Mouse (Mus musculus) gastrocnemius, postnatal 4 days (tissue): ENCODE results near the gene Lrrc42. TPM values are rescaled to one million over a fixed set of nuclear protein-coding genes. Genes with fewer than 3 reads are reported as not detected.

ENCODE experiments used
- DNase-seq, 2 experiments: peaks; one replicate each; pipeline ENCODE4 v3.0.0; 2021 to 2022; ENCODE audit warnings: low spot score in 2 of 2, mixed read lengths in 2 of 2
- total RNA-seq, 2 experiments: library from RNA; stranded (reverse); gene quantifications; 2 replicates each; pipeline ENCODE4 v1.2.3; 2021

Lrrc42 gene
- total RNA-seq, 2 experiments from 2014 or later, result 25.2 to 26.5 TPM

DNA sequence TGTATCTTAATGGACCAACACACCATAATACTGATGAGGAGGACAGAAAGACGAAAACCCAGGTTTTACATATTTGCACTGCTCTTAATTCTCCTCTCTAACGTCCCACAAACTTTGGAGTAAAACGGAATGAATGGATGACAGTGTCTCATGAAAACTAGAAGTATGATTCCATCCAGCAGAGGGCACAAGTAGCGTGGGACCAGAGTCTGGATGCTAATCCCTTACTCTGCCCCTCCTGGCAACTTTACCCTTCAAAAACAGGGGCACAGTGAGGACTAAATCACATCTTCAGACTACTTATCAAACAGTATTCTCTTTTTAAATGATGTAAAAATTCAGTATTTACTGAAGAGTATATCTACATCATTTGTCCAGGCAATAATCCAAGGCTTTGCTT lies 2.8 kb downstream of the Lrrc42 start:
- DNase-seq, result no peak

DNA sequence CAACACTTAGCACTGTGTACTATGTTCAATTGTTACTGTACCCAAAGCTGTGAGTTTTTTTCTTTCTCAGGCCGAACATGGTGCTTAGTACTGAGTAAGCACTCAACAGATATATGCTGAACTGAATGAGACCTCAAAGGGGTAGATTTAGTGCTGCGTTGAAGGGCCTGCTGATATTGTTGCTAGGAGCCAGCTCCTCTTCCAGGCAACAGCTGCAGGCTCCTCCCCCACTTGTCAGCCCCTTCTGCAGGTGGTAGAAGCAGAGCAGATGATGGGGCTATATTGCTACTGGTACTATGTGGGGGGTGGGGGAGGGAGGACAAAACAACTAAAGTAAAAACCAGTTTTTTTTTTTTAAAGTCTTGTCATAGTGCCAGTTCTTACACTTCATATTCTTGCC lies 3.9 kb downstream of the Lrrc42 start:
- no peak for DNase-seq

DNA sequence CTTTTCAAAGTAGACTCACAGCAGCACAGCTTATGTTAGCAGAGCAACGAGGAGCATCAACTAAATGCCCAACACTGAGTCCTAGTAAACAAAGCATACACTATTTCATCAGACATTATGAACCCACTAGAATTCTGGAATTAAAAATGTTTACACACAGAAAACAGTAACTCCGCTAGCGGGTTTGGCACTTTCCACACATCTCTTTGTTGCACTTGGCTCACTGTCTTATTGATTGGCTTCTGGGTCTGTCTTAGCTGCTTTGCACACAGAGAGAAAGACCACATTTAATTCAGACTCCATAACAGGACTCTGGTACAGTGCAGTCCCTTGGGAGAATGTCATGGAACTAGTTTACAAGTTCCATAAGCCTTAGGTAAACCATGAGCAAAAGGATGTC lies 5.3 kb downstream of the Lrrc42 start:
- DNase-seq, result no peak

DNA sequence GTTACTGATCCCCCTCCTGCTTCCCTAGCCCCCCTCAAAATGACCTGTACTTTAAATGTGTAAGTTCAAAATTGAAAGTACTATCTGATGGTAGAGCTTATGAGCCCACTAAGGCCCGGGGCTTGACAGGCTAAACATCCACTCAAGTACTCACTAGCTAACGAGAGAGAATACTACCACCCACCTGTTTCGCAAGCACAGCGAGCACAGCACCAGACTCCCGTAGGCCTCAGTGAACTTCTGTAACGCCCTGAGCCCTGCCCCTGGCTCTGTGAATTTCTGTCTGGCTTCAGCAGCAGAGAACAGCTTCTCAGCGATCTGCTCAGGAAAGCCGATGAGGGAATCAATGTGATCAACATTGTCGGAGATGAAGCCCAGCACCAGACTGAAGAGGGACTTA lies 6.2 kb downstream of the Lrrc42 start:
- DNase-seq, result no peak

DNA sequence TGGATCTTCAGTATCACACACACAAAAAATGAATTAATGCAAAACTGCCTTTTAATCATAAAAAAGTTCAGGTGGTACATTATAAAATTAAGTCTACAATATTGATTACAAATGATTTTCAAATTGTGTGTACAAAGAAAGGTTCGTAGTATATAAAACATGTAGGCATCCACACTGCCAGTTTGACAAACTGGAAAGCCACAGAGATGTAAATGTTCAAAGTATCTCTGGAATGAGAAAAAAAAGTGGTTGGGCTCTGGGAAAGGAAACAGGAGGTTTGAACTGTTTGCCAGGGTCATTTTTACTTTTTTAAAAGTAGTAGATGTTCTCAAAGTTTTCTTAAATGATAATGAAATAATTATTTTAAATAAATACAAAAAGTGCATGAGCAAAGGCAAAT lies 7.3 kb downstream of the Lrrc42 start:
- no peak for DNase-seq

DNA sequence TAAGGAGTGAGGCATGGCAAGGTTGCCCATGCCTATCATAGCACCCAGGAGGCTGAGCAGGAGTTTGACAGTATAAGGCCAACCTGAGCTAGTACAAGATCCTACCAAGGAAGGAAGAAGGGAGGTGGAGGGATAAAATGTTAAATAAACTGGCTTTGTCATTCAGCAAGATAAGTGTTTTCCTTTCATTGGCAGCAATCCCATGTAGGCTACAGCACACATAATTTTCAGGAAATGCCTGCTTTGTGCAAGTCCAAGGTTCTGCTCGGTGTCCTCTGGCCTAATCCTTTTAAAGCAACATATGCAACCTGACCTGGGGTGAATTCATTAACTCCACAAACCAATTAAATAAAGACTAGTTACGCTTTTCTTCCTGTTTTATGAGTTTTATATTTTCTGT lies 8.0 kb downstream of the Lrrc42 start:
- DNase-seq, result no peak

DNA sequence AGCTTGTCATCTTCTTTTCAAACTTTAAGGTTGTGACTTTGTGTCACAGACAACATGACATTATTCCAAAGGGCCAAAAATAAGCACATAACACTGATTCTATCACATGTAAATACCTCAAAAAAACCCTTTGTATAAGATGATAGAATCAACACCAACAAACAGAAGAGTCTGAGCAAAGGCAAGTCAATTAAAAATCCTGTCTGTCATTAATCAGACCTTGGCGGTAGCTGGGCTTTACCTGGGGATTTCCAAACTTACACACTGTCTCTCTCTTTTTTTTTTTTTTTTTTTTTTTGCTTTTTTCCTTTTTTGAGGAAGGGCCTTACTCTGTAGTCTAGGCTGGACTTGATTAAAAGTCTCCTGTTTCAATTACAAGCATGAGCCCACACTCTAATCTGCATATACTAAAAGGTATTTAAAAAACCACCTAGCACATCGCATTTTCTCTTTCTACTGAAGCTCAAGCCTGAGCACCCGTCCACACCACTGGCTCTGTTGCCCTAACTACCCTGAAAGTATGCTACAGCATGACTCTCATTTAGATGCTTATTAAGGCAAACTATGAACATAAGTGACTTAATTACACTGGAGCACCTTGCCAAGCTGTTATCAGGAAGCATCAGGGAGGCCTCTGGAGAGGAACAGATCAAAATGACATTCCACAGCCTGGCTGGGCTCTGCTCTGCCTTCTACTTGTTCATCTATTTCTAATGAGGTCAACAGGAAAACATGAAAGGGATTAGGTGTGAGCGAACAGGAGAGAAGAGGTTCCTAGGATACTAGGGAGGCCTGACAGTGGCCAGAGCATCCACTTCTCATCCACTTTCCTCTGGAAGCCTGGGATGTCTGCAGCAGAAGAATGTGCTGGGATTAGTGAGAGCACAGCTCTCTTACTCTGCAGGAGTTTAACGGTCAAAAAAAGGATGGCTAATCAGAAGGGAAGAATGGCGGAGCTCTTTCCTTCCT lies 9.7 kb downstream of the Lrrc42 start:
- no peak for DNase-seq

DNA sequence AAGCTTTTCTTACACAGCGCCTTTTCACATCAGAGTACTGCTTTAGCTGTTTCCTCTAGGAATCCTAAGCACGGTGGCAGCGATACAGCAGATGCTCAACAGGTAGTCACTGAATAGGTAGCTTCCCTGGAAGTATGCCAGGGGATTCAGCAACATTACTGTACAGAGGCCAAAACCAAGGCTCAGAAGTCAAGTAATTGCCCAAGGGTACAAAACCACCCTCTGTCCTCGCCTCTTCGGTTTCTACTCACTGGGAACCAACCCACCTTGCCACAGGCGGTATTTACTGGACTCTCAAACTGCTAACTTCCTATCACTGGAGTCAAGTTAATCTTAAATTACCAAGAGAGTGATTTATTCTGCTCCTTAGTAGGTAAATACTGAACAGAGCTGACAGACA lies 13.1 kb downstream of the Lrrc42 start:
- DNase-seq, result no peak

DNA sequence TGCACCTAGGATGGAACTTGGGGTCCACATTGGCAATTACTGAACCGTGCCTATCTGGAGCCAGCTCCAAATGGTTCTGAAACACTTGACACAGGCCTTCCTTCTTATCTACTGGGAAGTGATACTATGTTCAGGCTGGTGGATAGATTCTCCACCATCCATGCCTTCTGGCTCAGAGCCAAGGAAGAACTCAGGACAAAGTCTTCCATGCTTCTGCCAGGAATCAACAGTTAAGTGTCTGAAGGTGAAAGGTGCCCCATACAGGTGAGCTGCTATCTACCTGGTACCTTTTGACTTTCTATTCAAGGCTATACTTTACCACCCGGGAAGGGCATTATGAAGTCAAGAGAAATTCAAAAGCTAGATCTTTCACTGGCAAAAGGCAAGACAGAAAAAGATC lies 15.1 kb downstream of the Lrrc42 start:
- no peak for DNase-seq

DNA sequence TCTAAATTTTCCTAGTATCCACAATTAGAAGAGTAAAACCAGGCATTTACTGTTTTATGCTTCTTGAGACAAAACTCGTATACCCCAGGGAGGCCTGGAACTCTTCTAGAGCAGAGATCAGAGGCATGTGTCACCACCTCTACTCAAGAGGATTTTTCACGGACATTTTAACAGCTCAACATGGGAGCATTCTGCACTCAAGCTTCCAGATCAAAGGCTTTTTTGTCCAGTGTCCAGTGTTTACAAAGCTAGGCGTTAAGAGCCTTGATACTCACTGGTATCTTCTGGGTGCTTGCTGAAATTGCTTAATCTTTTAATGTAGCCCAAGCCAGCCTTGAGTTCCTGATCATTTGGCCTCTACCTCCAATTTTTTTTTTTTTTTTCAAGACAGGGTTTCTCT lies 21.1 kb downstream of the Lrrc42 start:
- DNase-seq, result no peak

DNA sequence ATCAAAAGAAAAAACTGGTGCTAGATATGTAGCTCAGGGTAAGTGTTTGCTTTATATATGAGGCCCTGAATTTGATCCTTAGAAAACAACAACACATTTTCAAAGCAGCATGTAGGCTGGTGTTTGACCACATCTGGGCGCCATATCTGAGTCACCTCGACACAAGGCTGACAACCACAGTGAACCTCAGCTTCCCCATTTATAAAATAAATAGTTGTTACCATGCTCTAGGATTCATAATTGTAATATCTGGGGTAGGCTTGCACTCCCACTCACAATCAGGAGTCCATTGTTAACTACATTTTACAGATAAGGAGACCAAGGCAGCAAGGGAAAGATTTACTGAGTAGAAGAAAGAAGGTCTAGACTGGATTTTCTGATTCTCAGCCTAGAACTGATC lies 27.0 kb downstream of the Lrrc42 start:
- no peak for DNase-seq

DNA sequence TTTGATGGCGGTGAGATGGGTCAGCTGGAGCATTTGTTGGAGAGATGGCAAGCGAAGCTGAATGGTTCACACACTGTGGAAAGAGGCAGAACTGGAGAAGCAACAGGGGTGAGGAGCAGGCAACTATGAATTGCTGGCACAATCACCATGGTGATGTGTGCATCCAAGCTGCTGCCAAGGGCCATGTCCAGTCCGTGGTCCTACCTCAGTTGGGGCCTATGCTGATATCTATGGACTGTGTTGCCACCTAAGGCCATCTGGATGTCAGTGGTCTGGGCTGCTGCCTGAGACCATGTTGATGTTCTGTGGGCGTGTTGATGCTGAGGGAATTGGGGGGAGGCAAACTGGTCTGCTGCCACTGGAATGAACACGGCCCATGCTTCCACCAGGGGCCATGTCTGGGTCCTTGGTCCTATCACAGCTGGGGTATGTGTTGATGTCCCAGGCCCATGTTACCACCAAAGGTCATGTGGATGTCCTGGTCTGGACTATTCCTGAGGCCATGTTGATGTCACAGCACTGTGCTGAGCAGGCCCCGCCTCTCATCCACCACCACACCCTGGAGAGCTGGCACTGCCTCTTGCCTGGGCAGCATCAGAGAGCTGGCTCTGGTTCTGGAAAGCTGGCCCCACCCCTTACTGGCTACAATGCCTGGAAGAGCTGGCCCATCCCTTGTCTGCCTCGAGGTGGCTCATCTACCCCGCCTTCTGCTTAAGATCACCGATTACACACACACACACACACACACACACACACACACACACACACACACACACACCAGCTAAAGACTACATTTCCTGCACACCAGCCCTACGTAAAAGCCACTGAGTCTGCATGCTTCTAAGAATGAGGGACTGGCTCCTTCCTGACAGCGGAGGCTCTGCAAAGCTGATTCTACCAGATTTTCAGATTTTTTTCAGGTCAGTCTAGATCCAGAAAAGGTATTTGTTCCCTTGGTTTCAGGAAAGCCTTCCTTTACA lies 29.8 kb downstream of the Lrrc42 start:
- DNase-seq, result peak; percentile 34 to 45

DNA sequence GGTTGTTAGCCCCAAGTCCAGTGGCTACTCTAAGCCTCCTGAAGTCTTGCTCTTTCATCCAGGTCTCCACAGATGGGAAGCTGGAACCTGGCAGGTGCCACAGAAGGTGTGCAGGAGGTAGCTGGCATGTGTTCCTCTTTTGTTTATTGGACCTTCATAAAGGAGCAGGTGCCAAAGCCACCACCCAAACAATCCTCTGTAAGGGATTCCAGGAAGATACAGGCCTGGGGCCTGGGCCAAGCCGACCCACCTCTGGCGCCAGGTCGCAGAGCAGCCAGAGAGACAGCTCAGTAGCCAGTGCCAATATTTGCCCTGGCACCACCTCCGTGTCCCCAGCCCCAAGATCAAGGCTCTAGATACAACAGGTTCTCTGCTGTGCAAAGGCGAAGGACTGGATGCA lies 31.8 kb downstream of the Lrrc42 start:
- DNase-seq, result no peak

DNA sequence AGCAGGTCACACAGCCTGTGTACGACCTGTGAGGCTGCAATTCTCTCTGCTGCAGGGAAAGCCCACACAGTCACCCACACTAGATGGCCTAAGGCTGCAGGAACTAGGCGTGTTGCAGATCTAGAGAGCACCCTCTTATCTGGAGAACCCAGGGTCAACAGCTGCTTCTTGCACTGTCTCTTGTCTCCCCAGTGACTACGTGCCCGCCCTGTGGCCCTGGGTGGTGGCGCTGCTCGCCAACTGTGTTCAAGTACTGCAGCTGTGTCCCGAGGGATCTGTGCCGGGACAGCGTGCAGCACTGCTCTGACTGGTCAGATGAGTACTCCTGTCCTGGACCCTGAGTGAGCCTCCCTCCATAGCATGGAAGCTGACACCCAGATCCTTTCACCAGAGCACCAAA lies 35.8 kb downstream of the Lrrc42 start:
- DNase-seq, result no peak

DNA sequence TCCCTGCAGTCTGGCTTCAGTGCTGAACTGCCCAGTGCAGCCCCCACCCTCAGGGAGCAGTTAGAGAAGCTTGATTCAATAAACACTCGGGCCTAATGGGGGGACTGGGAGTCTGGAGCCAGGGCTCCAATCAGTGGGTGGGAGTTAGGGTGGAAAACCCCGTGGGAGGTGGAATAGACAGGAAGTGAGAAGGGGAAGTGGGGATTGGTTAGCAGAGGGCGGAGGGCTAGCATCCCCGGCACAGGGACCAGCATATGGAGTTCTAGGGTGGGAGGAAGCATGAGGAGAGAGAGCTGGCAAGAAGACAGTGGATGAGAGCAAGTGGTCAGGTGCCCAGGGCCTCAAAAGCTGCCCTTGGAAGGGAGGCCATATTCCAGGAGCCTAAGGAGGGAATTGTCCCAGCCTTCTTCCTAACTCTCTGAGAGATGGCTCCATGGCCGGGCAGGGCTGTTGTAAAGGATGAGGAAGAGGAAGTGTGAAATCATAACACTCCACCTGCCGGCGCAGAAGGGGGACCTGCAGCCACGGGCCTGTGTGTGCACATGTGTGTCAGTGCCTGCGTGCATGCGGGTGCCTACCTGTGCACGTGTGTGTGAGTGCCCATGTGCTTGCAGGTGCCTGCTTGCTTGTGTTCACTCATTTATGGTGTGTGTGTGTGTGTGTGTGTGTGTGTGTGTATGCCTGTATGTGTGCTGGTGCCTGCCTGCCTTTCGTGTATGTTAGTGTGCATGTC lies 39.9 kb downstream of the Lrrc42 start:
- no peak for DNase-seq

DNA sequence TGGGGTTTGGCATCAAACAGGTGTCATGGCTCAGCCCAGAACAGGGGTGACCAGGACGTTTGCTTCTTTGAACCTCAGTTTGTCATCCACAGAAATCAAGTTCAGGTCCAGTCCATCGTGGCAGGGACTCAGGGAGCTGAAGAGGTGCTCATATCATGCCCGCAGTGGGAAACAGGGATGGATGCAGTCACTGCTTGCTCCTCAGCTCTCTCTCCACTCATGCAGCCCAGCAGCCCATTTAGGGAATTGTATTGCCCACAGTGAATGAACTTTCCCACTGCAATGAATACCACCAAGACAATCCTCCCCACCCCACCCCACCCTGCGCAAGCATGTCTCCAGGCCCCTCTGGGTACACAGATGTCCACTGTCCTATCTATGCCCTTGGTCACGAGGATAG lies 41.4 kb downstream of the Lrrc42 start:
- no peak for DNase-seq

DNA sequence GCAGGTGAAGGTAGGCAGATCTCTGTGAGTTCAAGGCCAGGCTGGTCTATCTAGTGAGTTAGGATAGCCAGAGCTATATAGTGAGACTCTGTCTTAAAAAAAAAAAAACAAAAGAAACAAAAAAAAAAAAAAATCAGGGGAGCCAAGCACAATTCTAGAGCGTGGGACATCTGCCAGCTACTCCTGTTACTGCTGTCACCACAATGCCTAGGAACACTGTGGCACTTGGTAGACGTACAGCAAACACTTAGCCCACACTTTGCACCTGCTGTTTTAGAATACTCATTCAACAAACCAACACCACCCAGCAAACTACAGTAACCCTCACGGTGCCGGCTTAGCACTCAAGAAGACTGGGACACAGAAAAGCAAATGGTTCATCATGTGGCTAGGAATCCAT lies 41.9 kb downstream of the Lrrc42 start:
- DNase-seq, result no peak

DNA sequence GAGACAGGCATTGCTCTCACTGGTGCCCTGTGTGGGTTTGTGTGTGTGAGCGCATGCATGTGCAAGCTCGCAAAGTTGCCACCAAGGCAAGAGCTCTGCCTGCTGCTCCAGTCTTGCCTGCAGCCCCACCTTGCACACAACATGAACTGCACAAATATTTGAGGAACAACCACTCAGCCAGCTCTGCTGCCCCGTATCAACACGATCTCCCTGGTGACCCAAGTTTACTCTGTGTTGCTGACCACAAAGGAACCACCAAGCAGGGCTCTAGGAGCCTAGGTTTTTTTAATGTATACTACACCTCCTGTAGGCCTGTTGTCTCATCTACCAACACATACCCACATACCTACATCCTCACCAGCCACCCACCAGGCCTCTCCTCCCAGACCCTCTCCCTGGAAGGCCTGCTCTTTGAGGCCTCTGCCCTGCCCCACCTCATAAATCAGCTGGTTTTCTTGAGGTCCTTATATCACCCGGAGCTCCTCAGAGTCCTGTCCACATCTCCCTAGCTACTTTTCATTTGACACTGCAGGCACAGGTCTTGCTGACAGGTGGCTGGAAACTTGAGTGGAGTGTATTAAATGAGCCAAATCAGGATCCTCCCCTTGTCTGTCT lies 42.7 kb downstream of the Lrrc42 start:
- no peak for DNase-seq

DNA sequence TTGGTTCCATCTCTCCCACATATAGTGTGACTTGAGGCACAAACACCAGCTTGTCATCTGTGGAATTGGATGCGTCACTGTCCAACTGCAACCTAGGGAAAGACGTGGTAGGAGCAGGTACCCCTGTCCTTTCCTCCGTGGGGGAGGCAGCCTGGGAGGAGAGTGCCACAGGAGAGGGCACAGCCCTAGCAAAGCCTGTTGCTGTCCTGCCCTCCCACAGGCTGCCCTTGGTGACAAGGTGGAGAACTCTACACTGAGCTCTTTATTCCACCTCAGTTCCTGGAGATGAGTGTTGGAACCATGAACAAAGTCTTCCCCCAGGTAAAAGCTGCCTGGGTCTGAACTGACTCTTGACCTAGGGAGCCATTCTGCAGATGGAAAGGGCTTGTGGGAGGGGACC lies 44.5 kb downstream of the Lrrc42 start, which contains the start of gene Ldlrad1:
Ldlrad1 (plus strand) TSS at position 301 of the 400 bp plus-strand sequence.
- no peak for DNase-seq

DNA sequence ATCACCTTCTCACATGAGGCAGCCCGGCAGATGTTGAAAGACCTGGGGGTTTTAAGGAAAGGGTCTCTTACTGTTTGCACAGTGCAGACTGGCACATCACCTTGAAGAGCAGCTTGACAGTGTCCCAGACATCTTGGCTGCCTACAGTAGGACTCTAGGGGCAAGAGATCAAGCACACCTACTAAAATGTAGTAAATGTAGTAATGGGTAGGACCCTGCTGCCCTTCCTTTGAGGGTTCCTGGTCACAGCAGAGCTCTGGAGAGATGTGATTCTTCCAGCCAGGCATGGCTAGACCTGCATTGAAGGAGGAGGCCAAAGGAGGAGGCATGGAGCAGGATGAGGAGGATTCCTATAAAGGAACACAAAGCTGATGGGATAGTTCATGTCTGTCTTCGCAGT lies 46.3 kb downstream of the Lrrc42 start:
- no peak for DNase-seq

DNA sequence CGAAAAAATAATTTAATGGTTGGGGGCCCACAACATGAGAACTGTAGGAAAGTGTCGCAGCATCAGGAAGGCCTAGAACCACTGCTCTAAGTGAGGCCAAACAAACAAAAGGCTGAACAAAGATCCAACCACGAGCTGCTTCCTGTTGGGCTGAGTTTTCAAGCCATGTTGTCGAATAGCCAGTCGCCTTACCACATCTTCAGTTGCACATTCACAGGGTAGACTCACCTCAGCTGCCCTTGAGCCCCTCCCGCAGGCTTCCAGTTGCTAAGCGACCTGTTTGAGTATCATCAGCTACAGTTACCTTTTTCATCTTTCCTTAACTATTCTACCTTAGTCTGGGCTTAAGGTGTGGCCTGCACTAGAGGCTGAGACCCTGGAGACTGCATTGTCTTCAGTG lies 50.3 kb downstream of the Lrrc42 start:
- no peak for DNase-seq
